Mouse (Mus musculus) bone marrow, adult 2 months (tissue): ENCODE data around the gene Ptpn5.

Source experiments
- CTCF ChIP-seq: fragments of 200-500 bp; IDR thresholded peaks from 2 replicates; pipeline ENCODE4 v1.5.1; 2011; ENCODE audit warnings: low read length, control low read depth; ENCODE audit not compliant: control insufficient read depth, insufficient read depth
- POLR2A ChIP-seq: fragments of 200-500 bp; IDR thresholded peaks from 2 replicates; pipeline ENCODE4 v1.6.1; 2011; ENCODE audit warnings: low read depth, mild to moderate bottlenecking, control low read depth, low read length, borderline replicate concordance; ENCODE audit not compliant: control insufficient read depth

- TF ChIP-seq CTCF: no peak
- TF ChIP-seq POLR2A: no peak
Measured at GRCm38 (mm10) chr7:47098044-47098443, 35.4 kb downstream of the Ptpn5 start.
